Mouse (Mus musculus) splenic B cell, adult 2 months (primary cell): ENCODE data around the gene Kazn.

Experiments used
- DNase-seq: peaks from one replicate; pipeline ENCODE4 v3.0.0-alpha.2; 2011; ENCODE audit warnings: low read depth, low spot score
- H3K27me3 ChIP-seq: 2 replicates; pipeline ENCODE4 v1.6.1; 2012; ENCODE audit warnings: mild to moderate bottlenecking, low read length, moderate library complexity, mixed read lengths; ENCODE audit not compliant: control insufficient read depth, poor library complexity, insufficient read depth, severe bottlenecking
- H3K36me3 ChIP-seq: 2 replicates; pipeline ENCODE4 v1.6.1; 2012; ENCODE audit warnings: mild to moderate bottlenecking, low read length, moderate library complexity, mixed read lengths; ENCODE audit not compliant: control insufficient read depth, poor library complexity, insufficient read depth, severe bottlenecking

Kazn gene

DNA sequence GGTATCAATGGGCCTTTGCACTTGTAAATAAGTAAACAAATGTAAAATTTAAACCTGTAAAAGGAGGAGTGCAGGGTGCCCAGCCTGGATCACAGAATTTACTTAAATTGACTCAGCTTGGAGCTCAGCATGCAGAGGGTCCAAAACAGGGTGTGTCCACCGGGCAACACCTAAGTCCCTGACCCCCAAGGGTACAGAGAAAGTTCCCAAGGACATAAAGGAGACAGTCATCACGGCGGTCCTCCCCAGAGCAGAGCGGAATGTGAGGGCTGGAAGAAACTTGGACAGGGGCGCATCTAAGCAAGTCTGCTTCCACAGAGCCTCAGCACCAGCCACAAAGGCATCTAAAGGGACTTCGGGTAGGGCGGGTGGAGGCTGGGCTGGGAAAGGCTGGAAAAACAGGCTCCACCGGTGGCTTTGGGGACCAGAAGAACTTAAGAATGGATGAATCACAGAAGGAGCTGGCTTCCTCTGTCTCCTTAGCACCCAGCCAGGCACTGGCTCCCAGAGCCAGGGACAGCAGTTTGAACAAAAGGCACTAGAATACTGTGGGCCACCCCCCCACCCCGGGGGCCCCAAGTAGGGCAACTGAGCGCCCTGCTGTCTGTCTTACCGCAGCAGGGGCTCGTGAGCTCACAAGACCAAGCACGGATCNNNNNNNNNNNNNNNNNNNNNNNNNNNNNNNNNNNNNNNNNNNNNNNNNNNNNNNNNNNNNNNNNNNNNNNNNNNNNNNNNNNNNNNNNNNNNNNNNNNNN, 10.2 kb downstream of the Kazn start:
- H3K27me3 ChIP-seq, result no peaks in the 10 kb centered on the region
- DNase-seq, result no peak
- H3K36me3 ChIP-seq, result no peaks in the 10 kb centered on the region

DNA sequence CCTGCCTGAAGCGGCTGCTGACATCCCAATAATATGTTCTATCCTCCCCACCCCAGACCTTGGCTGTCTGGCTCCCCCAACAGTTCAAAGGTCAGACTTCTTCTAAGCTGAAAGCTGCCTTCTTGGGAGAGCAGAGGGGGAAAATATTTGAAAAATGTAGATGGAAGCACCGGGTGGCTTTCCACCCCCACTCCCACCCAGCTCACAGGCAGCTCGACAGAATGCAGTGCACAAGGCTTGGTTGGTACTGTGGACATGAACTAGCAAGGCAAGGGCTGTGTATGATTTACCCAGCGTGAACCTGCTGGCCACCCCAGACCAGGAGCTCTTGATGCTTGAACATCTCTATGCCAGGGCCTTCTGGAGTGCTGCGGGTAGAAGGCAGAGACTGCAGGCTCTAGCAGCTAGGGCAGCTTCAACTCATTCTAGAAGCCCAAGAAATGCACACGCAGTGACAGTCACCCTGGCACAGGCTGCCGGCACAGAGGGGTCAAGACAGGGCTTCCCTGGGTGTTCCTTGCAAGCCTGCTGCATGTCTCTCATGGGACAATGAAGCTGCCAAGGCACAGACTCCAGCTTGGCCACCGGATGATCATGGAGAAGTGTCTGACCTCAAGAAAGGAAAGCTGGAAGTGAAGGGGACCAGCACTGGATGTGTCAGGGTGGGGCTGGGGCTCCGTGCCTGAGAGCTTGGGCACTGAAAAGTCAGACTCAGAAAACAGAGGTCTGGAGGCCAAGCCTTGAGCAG, 15.1 kb downstream of the Kazn start:
- no peaks in the 10 kb centered on the region for H3K27me3 ChIP-seq
- no peak for DNase-seq
- H3K36me3 ChIP-seq, result no peaks in the 10 kb centered on the region

DNA sequence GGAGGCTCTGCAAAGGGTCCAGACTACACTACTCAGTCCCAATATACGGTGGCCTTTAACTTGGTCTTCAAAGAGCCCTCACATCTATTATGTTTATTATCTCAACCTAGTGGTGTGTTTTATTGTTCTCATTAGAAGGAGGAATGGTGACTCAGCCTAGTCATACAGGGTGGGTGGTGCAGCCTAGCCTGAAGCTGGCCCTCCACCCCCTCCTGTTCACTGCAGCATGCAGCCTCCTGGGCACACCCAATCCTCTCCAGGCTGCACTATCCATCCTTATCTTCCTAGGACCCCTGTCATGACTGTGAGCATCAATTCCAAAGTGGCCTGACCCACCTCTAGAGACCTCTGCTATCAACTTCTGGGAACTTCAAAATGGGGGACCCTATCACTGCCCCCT, 16.8 kb downstream of the Kazn start:
- Histone ChIP-seq H3K36me3 (no peaks in the 10 kb centered on the region), H3K27me3 (no peaks in the 10 kb centered on the region)
- DNase-seq, result no peak

DNA sequence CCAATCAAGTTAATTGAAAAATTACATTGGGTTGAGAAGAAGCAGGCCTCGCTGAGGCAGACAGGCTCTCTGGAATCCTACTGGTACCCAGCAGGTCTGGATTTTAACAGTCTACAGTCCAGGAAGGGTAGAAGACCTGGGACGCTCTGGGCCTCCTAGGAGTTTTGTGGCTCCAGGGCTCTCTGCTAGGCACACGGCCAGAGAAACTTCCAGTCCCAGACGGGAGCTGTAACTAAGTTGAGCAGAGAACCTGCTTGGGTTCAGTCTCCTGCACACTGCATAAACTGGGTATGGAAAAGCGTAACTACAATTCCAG, 17.5 kb downstream of the Kazn start:
- Histone ChIP-seq H3K36me3 (no peaks in the 10 kb centered on the region), H3K27me3 (no peaks in the 10 kb centered on the region)
- no peak for DNase-seq

DNA sequence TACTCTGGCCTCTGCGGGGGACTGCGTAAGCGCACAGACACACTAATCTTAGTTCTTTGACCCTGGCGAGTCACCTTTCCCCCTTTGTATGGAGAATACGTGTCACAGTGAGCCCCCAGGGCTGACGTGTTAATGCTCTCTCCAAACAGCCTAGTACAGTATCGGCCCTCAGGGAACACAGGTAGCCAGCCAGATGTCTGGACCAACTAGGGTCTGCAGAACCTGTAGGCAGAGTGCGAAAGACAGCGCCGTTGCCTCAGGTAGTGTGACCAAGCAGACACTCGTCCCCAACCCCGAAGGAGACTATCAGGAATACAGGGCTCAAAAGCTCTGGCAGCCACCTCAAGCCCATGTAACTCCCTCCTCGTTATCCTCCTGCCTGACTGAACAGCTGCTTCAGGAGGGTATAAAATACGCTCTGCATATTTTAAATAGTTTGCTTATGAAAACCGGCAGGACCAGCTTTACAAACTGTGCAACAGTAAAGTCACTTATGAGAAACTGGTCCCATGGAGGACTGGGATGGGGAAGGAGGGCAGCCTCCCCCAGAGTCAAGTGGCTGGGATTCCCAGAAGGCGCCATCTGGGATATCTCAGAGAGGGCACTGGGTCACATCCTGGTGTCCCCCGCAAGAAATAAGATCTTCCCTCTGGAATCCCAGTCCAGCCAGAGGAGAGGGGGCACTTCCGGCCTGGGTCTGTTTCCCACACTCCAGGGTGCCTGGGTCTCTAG, 18.0 kb downstream of the Kazn start:
- Histone ChIP-seq H3K36me3 (no peaks in the 10 kb centered on the region), H3K27me3 (no peaks in the 10 kb centered on the region)
- no peak for DNase-seq

DNA sequence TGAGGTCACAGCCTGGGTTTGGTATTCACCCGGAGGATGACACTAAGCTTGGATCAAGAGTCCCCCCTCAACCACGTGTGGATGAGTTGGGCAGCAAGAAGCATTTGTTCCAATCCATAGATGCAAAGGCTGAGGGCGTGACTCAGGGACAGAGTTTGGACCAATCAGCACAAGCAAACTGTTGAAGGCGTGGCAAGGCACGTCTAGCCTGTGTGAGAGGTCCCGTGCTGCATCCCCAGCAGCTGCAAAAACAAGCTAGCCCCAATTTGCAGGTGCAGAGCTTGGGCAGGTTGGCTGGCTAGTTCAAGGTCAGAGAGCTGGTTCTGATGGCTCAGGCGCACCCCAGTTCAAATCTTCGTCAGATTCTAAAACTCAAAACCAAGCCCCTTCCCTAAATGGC, 20.2 kb downstream of the Kazn start:
- no peaks in the 10 kb centered on the region for H3K36me3 ChIP-seq
- DNase-seq, result no peak
- no peaks in the 10 kb centered on the region for H3K27me3 ChIP-seq

DNA sequence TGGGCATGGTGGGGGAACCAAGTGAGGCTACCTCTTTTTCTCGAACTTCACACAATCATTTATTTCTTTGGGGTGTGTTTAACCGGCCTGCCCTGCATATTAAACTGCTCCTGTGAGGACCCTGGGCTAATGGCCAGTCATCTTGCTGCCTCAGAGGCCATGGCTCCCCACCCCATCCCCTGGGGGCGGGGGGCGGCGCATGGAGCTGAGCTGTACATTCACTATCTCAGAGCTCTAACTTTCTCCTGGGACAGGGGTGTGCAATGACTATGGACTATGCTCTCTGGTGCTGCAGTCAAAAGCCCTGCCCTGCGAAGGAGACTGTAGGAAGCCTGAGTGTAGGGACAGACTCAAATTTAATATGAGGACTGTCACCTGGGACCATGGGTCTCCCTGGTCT, 22.2 kb downstream of the Kazn start:
- H3K36me3 ChIP-seq, result no peaks in the 10 kb centered on the region
- H3K27me3 ChIP-seq, result no peaks in the 10 kb centered on the region
- DNase-seq, result no peak

DNA sequence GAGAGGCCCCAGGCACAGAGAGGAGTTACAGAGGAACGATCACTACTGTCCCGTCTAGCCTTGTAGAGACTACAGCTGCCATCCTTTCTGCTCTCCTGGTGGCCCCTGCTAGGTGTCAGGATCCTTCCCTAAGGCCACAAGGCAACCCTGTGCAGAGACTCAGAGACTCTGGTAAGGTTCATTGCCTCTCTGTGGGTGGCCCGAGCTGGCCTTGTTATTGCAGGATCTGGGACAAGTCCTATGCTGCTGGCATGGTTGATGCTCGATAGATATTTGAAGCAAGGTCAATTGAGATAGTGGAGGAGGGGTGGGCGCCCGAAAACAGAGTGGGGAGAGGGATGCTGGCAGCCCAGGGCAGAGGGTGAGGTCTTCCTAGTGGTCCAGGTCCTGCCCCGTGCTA, 23.4 kb downstream of the Kazn start:
- Histone ChIP-seq H3K27me3 (no peaks in the 10 kb centered on the region), H3K36me3 (no peaks in the 10 kb centered on the region)
- no peak for DNase-seq

DNA sequence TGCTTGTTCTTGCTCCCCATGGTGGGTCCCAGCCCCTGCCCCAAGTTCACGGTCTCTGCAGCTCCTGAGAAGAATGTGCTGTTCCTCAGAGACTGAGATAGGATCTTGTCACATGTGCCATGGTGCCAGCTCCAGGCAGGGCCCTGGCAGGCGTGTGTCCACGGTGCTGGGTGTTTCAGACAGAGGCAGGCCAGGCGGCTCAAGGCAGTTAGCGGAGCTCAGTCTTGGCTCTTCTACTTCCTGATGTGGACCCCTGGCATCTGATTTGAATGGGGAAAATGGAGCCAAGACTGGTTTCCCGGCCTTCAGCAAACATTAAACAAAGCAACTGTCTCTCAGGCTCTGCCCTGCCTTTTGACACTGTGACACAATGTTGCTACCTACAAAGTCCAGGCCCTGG, 24.7 kb downstream of the Kazn start:
- Histone ChIP-seq H3K36me3 (no peaks in the 10 kb centered on the region), H3K27me3 (no peaks in the 10 kb centered on the region)
- no peak for DNase-seq

DNA sequence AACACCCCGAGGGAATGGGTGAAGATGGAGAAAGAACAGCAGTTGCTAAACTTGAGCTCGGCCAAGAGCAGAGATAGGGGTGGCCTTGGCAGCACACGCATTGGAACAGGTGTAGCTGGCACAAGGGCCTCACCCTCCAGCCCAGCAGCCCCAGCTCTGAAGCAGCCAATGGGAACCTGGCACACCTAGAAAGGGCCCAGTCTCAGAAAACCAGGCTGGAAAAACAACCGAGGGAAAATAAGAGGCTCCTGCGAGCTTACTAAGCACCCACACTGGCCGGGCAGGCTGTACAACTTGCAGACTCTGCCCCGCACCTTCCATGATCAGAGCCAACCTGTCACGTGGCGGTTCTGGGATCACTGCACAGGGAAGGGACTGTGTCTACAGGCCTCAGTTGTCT, 26.8 kb downstream of the Kazn start:
- Histone ChIP-seq H3K36me3 (no peaks in the 10 kb centered on the region), H3K27me3 (no peaks in the 10 kb centered on the region)
- no peak for DNase-seq

DNA sequence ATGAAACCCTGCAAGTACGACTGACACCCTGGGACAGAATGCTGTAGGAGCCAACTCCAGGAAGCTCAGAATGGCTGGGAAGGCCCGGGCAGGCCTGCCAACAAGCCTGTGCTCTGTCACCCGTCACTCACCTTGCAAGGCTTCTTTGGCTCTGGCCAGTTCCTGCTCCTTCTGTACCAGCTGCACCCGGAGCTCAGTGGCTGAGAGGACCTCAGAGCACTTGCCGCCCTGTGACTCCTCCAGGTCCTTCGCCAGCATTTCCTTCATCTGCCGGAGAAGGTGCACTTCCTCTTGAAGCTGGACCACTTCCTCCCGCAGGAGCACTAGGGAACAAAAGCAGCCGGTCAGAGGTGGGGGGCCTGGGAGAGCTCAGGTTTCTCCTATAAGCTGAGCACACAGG, 29.3 kb downstream of the Kazn start:
- Histone ChIP-seq H3K36me3 (no peaks in the 10 kb centered on the region), H3K27me3 (no peaks in the 10 kb centered on the region)
- DNase-seq, result no peak

DNA sequence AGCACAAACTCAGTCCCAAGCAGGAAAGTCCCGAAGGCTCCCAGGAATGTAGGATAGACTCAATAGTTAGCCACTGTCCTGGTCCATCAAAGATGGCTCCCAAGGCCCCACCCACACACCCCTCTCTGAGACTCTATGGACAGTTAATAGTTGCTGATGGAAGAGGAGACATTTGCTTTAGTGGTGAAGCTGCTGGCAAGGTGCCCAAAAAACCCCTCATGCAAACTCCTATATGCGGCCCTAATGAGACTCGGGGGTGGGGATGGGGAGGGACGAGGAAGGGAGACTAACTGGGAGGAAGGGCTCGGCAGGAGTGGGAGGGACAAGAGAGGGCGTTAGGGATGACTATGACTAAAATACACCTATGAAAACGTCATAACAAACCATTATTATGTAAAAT, 29.7 kb downstream of the Kazn start:
- Histone ChIP-seq H3K36me3 (no peaks in the 10 kb centered on the region), H3K27me3 (no peaks in the 10 kb centered on the region)
- DNase-seq, result no peak

DNA sequence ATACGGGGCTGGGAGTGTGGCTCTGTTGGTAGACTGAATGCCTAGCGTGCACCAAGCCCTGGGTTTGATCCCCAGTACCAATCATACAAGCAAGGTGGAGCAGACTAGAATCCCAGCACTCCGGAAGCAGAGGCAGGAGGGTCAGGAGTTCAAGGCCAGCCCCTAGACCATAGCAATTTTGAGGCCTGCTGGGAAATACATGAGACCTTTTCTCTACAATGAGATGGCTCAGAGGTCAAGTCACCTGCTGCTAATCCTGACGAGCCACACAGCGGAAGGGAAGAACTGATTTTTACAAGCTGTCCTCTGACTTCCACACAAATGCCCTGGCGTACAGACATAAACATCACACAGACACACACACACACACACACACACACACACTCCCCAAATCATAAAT, 33.5 kb downstream of the Kazn start:
- H3K27me3 ChIP-seq, result no peaks in the 10 kb centered on the region
- no peak for DNase-seq
- no peaks in the 10 kb centered on the region for H3K36me3 ChIP-seq

DNA sequence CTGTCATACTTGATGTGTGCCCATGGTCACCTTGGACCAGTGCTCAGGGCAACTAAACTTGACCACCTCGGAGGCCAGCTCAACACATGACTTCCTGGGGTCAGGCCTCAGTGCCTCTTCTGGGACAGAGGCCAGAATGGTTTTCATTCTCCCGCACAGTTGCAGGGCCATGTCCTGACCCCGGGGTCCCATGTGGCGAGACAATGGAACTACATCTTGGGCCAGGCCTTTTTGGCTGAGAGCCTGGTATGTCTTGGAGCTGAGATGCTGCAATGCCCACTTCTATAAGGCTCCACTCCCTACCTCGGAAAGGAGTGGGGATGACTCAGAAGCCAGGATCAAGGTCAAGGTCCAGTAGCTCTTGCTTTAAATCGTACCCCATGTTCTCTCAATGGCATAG, 42.6 kb downstream of the Kazn start:
- H3K36me3 ChIP-seq, result no peaks in the 10 kb centered on the region
- DNase-seq, result no peak

DNA sequence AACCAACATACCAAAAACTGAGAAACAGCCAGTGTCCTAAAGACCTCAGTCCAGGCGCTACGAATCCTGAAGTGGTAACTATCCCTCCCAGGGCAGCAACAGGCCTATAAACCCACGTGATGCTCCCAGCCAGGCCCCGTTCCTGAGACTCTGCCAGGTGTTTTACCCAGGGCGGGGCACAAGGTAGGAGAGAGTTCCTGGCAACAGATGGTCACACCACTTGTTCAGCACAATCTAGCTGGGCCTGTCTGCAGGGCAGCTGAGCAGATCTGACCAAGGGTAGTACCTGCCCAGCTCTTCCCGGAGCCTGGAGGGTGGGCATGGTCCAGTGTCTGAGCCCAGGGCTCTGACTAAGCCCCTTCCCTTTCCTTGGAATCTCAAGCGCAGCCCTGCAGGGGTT, 45.4 kb downstream of the Kazn start:
- no peak for DNase-seq
- H3K36me3 ChIP-seq, result no peaks in the 10 kb centered on the region
- H3K27me3 ChIP-seq, result no peaks in the 10 kb centered on the region

More for the DNA sequence above, 42.6 kb downstream of the Kazn start:
- no peaks in the 10 kb centered on the region for H3K27me3 ChIP-seq
